In genomic region chr1:152846856-152847255, GRCm38 (mm10) we compare ENCODE assay signal across 24 mouse cellular contexts.
"Had no signal": no experiment of that assay in that cellular context is flagged by ENCODE, and none has a peak within 500 bp of the region (broad histone marks: within the 10 kb centered on the region; RNA-seq: fewer than 3 reads in every experiment).

No protein-coding gene starts in this region.

- H3K27me3 ChIP-seq: heart, embryonic 12.5 days; hindbrain, embryonic 12.5 days; intestine, embryonic 15.5 days; kidney, embryonic 15.5 days; limb, embryonic 13.5 days; limb, embryonic 15.5 days; liver, embryonic 12.5 days had no signal

- DNase-seq: gastrocnemius, postnatal 10 days; gastrocnemius, postnatal 25 days; heart, postnatal 10 days; heart, postnatal 4 days; kidney, adult 11 months; kidney, adult 2 months; kidney, adult 9 months; kidney, postnatal 14 days; kidney, postnatal 36 days; layer of hippocampus, adult 9-11 months; layer of hippocampus, postnatal 36 days; left cerebral cortex, postnatal 4 days had no signal

- H3K4me3 ChIP-seq: heart, adult 2 months; heart, embryonic 12.5 days; hindbrain, embryonic 10.5 days; hindbrain, embryonic 12.5 days; intestine, embryonic 15.5 days; kidney, embryonic 15.5 days; limb, embryonic 13.5 days; limb, embryonic 15.5 days; liver, embryonic 12.5 days had no signal

- H3K27ac ChIP-seq: heart, adult 2 months; hindbrain, embryonic 10.5 days; hindbrain, embryonic 12.5 days; hindbrain, embryonic 14.5 days; intestine, embryonic 15.5 days; kidney, embryonic 15.5 days; kidney, postnatal 0 days; limb, embryonic 13.5 days; limb, embryonic 15.5 days; liver, embryonic 12.5 days; liver, embryonic 14.5 days had no signal

- H3K9me3 ChIP-seq: heart, embryonic 12.5 days; hindbrain, embryonic 10.5 days; hindbrain, embryonic 12.5 days; intestine, embryonic 15.5 days; kidney, embryonic 15.5 days; limb, embryonic 13.5 days; limb, embryonic 15.5 days; liver, embryonic 12.5 days had no signal

- H3K4me1 ChIP-seq: hindbrain, embryonic 10.5 days; hindbrain, embryonic 12.5 days; intestine, embryonic 15.5 days; kidney, embryonic 15.5 days; limb, embryonic 15.5 days; liver, embryonic 12.5 days had no signal

- H3K9ac ChIP-seq: heart, embryonic 12.5 days; hindbrain, embryonic 12.5 days; hindbrain, embryonic 14.5 days; intestine, embryonic 15.5 days; kidney, embryonic 15.5 days; limb, embryonic 13.5 days; limb, embryonic 15.5 days; liver, embryonic 12.5 days; liver, embryonic 14.5 days had no signal
